Mouse (Mus musculus) limb, embryonic 10.5 days (tissue): ENCODE data around the gene Hist1h3g. TPM values are rescaled to one million over a fixed set of nuclear protein-coding genes. Genes with fewer than 3 reads are reported as not detected.
A peak's percentile ranks its signal among the peaks of the same experiment; 100 is the strongest.
"Not testable (repeated sequence)": the region's sequence is repeated elsewhere in the genome, so short reads cannot be mapped to it uniquely, and the experiment has no call there.

Experiments
- DNase-seq: peaks from one replicate; pipeline ENCODE4 v3.0.0-alpha.2; 2017; ENCODE audit warnings: low spot score
- H3K27ac ChIP-seq: fragments of 300-500 bp; sonication (generic); 2 replicates; pipeline ENCODE4 v1.5.1; 2016; ENCODE audit warnings: mild to moderate bottlenecking
- H3K27me3 ChIP-seq: fragments of 300-500 bp; sonication (generic); 2 replicates; pipeline ENCODE4 v1.6.1; 2016; ENCODE audit warnings: low read depth, mild to moderate bottlenecking; ENCODE audit not compliant: poor library complexity, severe bottlenecking
- H3K36me3 ChIP-seq: fragments of 300-500 bp; sonication (generic); 2 replicates; pipeline ENCODE4 v1.6.1; 2016; ENCODE audit warnings: mild to moderate bottlenecking, moderate library complexity
- H3K4me1 ChIP-seq: fragments of 300-500 bp; sonication (generic); 2 replicates; pipeline ENCODE4 v1.6.1; 2016
- H3K4me3 ChIP-seq: fragments of 300-500 bp; sonication (generic); 2 replicates; pipeline ENCODE4 v1.5.1; 2016; ENCODE audit warnings: mild to moderate bottlenecking, moderate library complexity
- H3K9me3 ChIP-seq: fragments of 300-500 bp; sonication (generic); replicated peaks from 2 replicates; pipeline ENCODE4 v1.6.1; 2016; ENCODE audit warnings: mild to moderate bottlenecking
- WGBS: fragments of 180-500 bp; shearing (Covaris S2); methylation state at CpG from one replicate; pipeline ENCODE4 v1.1.7; 2016; 5-methylcytosine and 5-hydroxymethylcytosine counted together
- polyA plus RNA-seq: library from polyadenylated mRNA; unstranded; fragments of >200 nt; fragmentation: Nextera tagmentation; extraction: Ambion mirVana; gene quantifications from 2 replicates; pipeline ENCODE4 v1.2.1, GENCODE M21; 2016

Hist1h3g gene
- 4.7 and 5.3 TPM in 2 replicates for polyA plus RNA-seq

DNA sequence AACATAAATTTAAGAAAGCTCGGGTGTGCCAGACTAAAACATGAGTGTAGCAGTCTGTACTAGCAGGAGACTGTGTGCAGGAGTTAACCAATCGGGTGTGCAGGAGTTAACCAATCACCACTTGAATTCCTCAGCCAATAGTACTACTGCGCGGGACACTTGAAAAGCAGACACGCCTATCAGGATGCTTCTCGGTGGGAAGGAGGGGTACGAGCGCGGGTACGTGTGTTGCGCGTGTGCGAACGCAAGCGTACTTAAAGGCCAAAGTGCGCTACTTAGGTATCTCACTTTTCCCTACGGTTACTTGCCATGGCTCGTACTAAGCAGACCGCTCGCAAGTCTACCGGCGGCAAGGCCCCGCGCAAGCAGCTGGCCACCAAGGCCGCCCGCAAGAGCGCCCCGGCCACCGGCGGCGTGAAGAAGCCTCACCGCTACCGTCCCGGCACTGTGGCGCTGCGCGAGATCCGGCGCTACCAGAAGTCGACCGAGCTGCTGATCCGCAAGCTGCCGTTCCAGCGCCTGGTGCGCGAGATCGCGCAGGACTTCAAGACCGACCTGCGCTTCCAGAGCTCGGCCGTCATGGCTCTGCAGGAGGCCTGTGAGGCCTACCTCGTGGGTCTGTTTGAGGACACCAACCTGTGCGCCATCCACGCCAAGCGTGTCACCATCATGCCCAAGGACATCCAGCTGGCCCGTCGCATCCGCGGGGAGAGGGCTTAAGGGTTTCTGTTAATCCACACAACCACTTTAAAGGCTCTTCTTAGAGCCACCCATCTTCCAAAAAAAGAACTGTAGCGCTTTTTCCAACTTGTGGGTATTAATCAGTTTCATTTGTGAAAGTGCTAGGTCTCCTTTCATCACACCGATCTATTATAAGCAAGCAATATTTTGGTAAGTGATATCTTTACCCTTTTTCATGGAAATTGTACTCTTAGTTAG is at the start of gene Hist1h3g:
TSS of gene Hist1h3g (plus strand) at position 286 of the 939 bp plus-strand sequence.
- H3K36me3 ChIP-seq, H3K9me3 ChIP-seq, H3K27me3 ChIP-seq: not testable (repeated sequence)
- peak; percentile 89 for DNase-seq
- H3K4me1 ChIP-seq, result peaks cover 34% of the 10 kb centered on the region
- H3K4me3 ChIP-seq, result peak within 1 kb of the TSS; percentile 63
- under 1% methylated on average over 53 of the region's 62 CpGs for WGBS
- H3K27ac ChIP-seq, result peak within 1 kb of the TSS; percentile 97

DNA sequence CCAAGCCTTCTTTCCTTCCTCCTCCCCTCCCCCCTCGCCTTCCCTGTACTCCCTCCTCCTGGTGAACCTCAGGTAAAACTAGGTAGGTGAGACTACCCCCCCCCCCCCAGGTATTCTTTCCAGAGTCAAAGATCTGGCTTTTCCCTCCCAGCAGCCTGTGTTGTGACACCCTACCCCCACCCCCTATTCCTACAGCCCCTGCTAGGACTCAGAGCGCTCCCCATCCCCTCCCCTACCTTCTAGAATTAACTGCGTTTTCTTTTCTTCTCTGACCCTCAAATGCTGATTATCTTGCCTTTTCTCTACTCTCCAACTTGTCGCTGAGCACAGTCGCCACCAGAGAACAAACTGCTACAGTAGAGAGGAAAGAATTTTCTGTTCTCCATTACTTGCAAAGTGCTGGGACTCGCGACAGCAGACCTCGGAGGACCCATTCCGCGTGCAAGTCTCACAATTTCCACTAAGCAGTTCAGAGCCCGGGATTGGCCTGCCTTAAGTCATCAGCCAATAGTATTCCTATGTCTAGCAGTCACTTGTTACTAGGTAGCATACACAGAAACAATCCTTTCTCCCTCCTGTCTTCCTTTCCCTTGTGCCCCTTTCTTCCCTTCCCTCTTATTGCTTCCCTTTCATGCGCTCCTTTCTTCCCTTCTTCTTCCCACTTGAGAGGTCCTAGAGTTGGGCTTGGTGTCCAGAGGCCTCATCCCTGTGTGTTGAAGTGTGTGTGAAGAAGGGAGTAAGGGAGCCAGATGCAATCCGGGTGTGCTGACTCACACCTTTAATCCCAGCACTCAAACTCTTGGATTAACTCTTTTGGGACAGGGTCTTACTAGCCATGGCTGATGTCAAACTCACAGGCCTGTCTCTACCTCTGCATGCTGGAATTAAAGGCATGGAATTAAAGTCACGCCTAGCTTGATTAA is 46.6 kb upstream of the Hist1h3g start, which contains the start of gene Btn2a2:
TSS of gene Btn2a2 (minus strand) at position 458 of the 923 bp plus-strand sequence.
- Histone ChIP-seq H3K4me1 (peaks cover 31% of the 10 kb centered on the region), H3K4me3 (peak within 1 kb of the TSS; percentile 53), H3K9me3 (no peaks in the 10 kb centered on the region), H3K27me3 (0 out of 2 replicates have a peak, but pooled peaks cover 3% of the 10 kb centered on the region), H3K27ac (peak within 1 kb of the TSS; percentile 71), H3K36me3 (no peaks in the 10 kb centered on the region)
- WGBS, result 6% methylated on average over 14 of the region's 14 CpGs
- DNase-seq, result peak; percentile 63

DNA sequence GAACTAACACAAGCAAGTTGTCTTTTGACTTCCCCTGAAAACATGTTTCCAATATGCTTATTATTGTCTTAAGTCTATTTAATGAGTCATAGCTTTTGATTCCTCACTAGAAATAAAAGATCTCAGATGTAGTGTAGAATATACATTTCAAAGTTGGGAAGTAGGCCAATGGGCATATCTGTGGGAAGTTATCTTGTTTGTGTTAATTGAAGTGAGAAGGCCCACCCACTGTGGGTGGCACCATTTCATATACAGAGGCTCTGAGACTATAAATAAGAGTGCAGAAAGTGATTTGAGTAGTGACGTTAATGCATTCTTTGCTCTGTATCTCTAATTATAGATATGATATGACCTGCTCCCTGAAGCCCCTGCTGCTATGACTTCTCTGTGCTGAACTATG is 44.4 kb upstream of the Hist1h3g start:
- H3K36me3 ChIP-seq, result no peaks in the 10 kb centered on the region
- H3K9me3 ChIP-seq, result no peaks in the 10 kb centered on the region
- 0 out of 2 replicates have a peak, but pooled peaks cover 3% of the 10 kb centered on the region for H3K27me3 ChIP-seq
- DNase-seq, result no peak
- H3K4me1 ChIP-seq, result peaks cover 23% of the 10 kb centered on the region
- no peak overlapping the region for H3K4me3 ChIP-seq
- H3K27ac ChIP-seq, result no peak overlapping the region
- 65% methylated on average over 1 of the region's 1 CpGs for WGBS

DNA sequence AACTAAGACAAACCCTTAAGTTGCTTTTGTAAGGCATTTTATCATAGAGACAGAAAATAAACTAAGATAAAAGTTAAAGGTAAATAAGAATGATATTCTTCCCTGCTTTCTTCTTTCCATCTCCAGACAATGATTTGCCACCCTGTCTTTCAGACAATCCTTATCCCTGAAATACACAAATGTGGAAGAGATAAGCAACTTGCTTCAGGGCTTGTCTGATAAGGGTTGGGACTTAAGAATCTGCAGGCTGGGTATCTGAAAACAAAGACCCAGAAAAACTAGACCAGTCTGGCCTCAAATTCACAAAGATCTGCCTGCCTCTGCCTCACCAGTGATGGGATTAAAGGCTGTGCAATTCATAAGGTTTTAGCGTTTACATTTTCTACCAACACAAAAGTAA is 44.0 kb upstream of the Hist1h3g start:
- Histone ChIP-seq H3K27ac (no peak overlapping the region), H3K9me3 (no peaks in the 10 kb centered on the region), H3K4me1 (peaks cover 19% of the 10 kb centered on the region), H3K36me3 (no peaks in the 10 kb centered on the region), H3K27me3 (0 out of 2 replicates have a peak, but pooled peaks cover 3% of the 10 kb centered on the region), H3K4me3 (no peak overlapping the region)
- DNase-seq, result no peak
- 8% methylated on average over 1 of the region's 1 CpGs for WGBS

DNA sequence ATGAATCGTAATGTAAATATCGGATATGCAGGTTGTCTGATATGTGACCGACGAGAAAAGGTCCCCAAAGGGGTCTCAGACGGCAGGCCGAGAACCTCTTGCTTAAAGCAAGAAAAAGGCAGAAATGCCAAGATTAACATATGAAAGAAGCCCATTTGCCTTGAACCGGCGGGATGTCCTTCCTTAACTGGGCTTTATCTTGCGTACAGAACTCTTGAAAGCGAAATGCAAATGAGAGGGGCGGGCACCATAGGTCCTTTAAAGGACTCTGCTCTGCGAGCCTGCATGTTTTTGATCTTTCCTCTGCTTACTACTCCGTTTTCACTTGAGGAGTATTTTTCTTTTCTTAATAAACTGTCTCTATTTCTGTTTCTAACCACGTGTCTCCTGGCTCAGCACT is 43.2 kb upstream of the Hist1h3g start:
- Histone ChIP-seq H3K27ac (no peak overlapping the region), H3K27me3 (0 out of 2 replicates have a peak, but pooled peaks cover 3% of the 10 kb centered on the region), H3K4me3 (peak overlapping the region; percentile 45), H3K9me3 (no peaks in the 10 kb centered on the region), H3K4me1 (peaks cover 15% of the 10 kb centered on the region), H3K36me3 (no peaks in the 10 kb centered on the region)
- WGBS, result 7% methylated on average over 14 of the region's 14 CpGs
- DNase-seq, result no peak

DNA sequence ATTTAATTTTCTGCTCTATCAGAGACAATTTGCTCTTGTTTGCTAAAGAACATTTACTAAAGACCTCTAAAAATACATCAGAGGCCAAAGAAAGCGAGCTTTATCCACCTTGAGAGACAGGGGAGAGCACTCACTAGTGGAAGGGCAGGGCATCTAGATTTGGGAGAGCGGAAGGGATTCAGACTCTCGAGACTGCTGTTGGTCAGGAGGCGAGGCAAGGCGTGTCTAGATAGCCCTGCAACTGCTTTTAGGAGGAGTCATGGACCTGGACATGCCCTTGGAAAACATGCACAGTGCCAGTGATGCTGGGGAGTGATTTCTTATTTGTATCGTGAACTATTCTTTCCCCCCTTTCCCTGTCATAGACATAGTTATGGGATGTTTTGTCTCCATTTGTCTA is 39.7 kb upstream of the Hist1h3g start:
- Histone ChIP-seq H3K4me1 (peaks cover 27% of the 10 kb centered on the region), H3K4me3 (no peak overlapping the region), H3K27me3 (0 out of 2 replicates have a peak, but pooled peaks cover 3% of the 10 kb centered on the region), H3K36me3 (no peaks in the 10 kb centered on the region), H3K9me3 (no peaks in the 10 kb centered on the region), H3K27ac (no peak overlapping the region)
- 78% methylated on average over 6 of the region's 6 CpGs for WGBS
- no peak for DNase-seq

DNA sequence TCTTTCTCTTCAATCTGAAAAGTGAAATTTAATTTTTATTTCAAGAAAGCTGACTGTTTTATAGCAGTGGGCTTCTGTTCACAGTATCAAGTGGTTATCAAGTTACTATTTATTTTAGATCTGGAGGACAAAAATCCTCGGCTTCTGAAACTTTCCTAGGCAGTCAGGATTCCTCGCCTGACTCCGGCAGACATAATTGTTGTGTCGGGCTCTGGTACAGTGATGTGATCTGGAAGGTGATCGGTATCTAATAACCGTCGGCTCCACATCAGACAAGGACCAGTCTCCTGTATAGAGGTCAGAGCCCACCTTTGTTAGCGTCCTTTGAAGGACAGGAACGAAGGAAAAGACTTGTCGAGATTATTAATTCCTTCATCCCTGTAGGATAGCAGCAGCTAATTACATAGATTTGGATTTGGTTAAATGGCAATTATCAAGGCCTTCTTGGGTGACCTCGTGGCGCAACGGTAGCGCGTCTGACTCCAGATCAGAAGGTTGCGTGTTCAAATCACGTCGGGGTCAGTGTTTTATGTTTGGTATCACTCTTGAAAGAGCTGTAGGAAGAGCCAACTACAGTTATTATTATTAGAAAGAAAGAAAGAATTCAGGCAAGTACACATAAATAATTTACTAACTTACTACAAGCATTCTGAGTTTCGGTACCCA is 37.4 kb upstream of the Hist1h3g start:
- H3K4me1 ChIP-seq, result peaks cover 39% of the 10 kb centered on the region
- no peaks in the 10 kb centered on the region for H3K9me3 ChIP-seq
- under 1% methylated on average over 19 of the region's 19 CpGs for WGBS
- H3K27me3 ChIP-seq, result 0 out of 2 replicates have a peak, but pooled peaks cover 1% of the 10 kb centered on the region
- H3K36me3 ChIP-seq, result no peaks in the 10 kb centered on the region
- H3K4me3 ChIP-seq, result peak overlapping the region; percentile 52
- H3K27ac ChIP-seq, result peak overlapping the region; percentile 79; the same call in 1 of the 2 replicates
- DNase-seq, result peak; percentile 69

DNA sequence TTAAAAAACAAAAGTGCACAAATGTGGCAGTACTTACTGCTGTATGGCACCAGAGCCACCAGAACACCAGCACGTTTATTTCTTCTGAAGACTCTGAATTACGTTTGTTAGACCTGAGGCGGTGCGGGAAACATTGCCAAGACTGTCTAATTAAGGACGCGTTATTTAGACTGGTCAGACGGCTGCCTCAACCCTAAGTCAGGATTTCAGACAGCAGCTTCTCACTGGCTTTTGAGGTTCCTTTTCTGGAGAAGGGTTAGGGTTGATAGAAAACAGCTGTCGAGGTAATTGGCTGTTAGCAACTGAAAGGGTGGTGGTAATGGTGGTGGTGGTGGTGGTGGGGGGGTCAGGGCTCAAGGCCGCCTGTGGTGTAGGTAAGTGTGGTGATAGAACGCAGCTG is 36.6 kb upstream of the Hist1h3g start:
- peak overlapping the region; percentile 52 for H3K4me3 ChIP-seq
- H3K27ac ChIP-seq, result peak overlapping the region; percentile 79
- peak; percentile 76 for DNase-seq
- no peaks in the 10 kb centered on the region for H3K36me3 ChIP-seq
- no peaks in the 10 kb centered on the region for H3K27me3 ChIP-seq
- no peaks in the 10 kb centered on the region for H3K9me3 ChIP-seq
- WGBS, result under 1% methylated on average over 10 of the region's 10 CpGs
- peaks cover 39% of the 10 kb centered on the region for H3K4me1 ChIP-seq

DNA sequence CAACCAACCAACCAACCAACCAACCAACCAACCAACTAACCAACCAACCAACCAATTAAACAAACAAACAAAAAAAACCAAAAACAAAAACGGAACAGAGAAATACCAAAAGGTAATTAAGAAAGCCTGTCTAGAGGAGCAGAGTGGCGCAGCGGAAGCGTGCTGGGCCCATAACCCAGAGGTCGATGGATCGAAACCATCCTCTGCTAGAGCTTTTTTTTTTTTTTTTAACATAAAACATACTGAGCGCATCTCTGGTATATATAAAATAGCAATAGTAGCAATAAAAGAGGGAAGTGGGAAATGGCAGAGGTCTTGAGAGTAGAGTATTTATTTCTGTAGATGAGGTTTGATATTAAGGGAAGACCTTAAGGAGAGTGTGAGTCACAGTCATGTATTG is 35.3 kb upstream of the Hist1h3g start:
- Histone ChIP-seq H3K4me3 (no peak overlapping the region), H3K36me3 (no peaks in the 10 kb centered on the region), H3K27ac (no peak overlapping the region), H3K27me3 (no peaks in the 10 kb centered on the region), H3K4me1 (peaks cover 45% of the 10 kb centered on the region), H3K9me3 (no peaks in the 10 kb centered on the region)
- WGBS, result 2% methylated on average over 7 of the region's 7 CpGs
- no peak for DNase-seq

DNA sequence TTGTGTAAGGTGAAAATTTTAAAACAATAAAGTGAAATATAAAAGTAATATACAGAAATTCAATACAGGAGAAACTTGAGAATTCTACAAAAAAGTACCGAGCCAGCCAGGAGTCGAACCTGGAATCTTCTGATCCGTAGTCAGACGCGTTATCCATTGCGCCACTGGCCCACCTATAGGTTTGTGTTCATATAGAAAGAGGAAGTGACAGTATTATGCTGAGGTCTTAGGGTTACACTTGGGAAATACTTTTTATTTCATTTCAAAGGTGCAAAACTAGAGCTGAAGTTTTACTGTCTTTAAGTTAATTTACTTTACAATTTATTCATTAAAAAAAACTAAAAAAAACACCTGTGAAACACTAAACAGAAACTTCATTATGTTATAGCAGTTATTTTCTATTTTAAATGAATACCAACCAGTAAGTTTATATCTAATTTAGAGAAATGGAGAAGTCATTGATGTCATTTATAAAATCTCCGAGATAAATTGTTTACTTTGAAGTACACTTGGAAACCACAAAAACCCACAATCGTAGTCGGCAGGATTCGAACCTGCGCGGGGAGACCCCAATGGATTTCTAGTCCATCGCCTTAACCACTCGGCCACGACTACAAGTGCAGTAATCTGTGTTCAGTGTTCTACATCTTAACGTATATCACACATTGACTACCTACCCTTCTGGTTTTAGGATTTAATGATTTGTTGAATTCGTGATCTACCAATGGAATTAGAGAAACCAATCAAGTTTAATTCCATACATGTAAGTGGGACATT is 34.6 kb upstream of the Hist1h3g start:
- Histone ChIP-seq H3K9me3 (no peaks in the 10 kb centered on the region), H3K36me3 (no peaks in the 10 kb centered on the region), H3K27ac (no peak overlapping the region), H3K4me1 (peaks cover 52% of the 10 kb centered on the region), H3K4me3 (peak overlapping the region; percentile 44), H3K27me3 (no peaks in the 10 kb centered on the region)
- WGBS, result under 1% methylated on average over 17 of the region's 17 CpGs
- DNase-seq, result peak; percentile 84

DNA sequence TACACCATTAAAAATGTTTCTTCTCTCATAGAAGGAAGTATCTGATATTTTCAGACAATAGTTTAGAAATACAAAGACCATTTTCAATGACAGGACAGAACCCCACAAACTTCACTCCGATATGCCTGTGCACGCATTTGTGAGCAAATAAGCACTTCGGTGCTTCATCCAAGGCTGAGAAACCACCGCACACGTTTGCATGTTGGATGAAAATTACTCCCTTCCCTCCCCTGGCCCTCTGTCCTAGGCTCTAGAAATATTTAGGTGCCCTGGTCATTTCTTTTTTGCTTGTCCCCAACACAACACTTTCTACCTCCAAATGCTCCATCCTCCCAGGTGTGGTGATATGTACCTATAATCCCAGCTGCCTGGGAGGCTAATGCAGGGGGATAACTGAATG is 33.7 kb upstream of the Hist1h3g start:
- 26% methylated on average over 5 of the region's 5 CpGs for WGBS
- peaks cover 57% of the 10 kb centered on the region for H3K4me1 ChIP-seq
- no peaks in the 10 kb centered on the region for H3K36me3 ChIP-seq
- peak overlapping the region; percentile 44 for H3K4me3 ChIP-seq
- no peak for DNase-seq
- H3K9me3 ChIP-seq, result no peaks in the 10 kb centered on the region
- no peaks in the 10 kb centered on the region for H3K27me3 ChIP-seq
- no peak overlapping the region for H3K27ac ChIP-seq
